Mouse (Mus musculus) B cell, adult 62 days (primary cell): ENCODE data around the gene Ankrd34b. TPM values are rescaled to one million over a fixed set of nuclear protein-coding genes. Genes with fewer than 3 reads are reported as not detected.

Experiments used
- total RNA-seq: library from RNA; stranded (reverse); gene quantifications from 4 replicates; pipeline ENCODE4 v1.2.4, GENCODE M21; 2023

Gene Ankrd34b
- total RNA-seq = not detected in 4 replicates

GRCm38 (mm10) chr13:92425758-92426264 is at the start of gene Ankrd34b:
Gene Ankrd34b, plus strand, starts transcription at chr13:92425896.

GRCm38 (mm10) chr13:92483852-92484463 is 58.3 kb downstream of the Ankrd34b start, which contains the start of gene Fam151b:
Gene Fam151b, minus strand, starts transcription at chr13:92484015.

Other genes with a start within 250 kb of the Ankrd34b start
- not detected in 4 replicates for gene Gm20379, start 119.9 kb upstream of the Ankrd34b start, total RNA-seq
- gene Dhfr, start 71.2 kb upstream of the Ankrd34b start, total RNA-seq = 1.3 to 2.2 TPM (median 1.6 TPM) in 4 replicates
- gene Msh3, start 70.9 kb upstream of the Ankrd34b start, total RNA-seq = 40.6 to 45.8 TPM (median 43.1 TPM) in 4 replicates
- gene Fam151b, start 58.1 kb downstream of the Ankrd34b start, total RNA-seq = 1.9 to 2.2 TPM (median 2.1 TPM) in 4 replicates
- 16.4 to 26.8 TPM (median 22.4 TPM) in 4 replicates for gene Zfyve16, start 105.0 kb downstream of the Ankrd34b start, total RNA-seq
- gene Spz1, start 150.3 kb downstream of the Ankrd34b start, total RNA-seq = not detected in 4 replicates
- 36.1 to 41.3 TPM (median 36.5 TPM) in 4 replicates for gene Serinc5, start 185.2 kb downstream of the Ankrd34b start, total RNA-seq